Mouse (Mus musculus) thymus, adult 2 months (tissue): ENCODE measurements around the gene Lef1.

Source experiments
- CTCF ChIP-seq: fragments of 200-500 bp; IDR thresholded peaks from 2 replicates; pipeline ENCODE4 v1.5.1; 2012; ENCODE audit warnings: mild to moderate bottlenecking, control low read depth, low read length, moderate library complexity, borderline replicate concordance; ENCODE audit not compliant: control insufficient read depth, poor library complexity, insufficient read depth; ENCODE audit errors: extremely low read depth
- POLR2A ChIP-seq: fragments of 200-500 bp; IDR thresholded peaks from 2 replicates; pipeline ENCODE4 v1.6.1; 2012; ENCODE audit warnings: mild to moderate bottlenecking, low read length, control low read depth, moderate library complexity; ENCODE audit not compliant: control insufficient read depth, poor library complexity, insufficient read depth; ENCODE audit errors: extremely low read depth

- no peak for TF ChIP-seq POLR2A
- no peak for TF ChIP-seq CTCF
These were observed 162.3 kb downstream of the Lef1 start for GRCm38 (mm10) chr3:131272374-131273100.
